Mouse (Mus musculus) heart, postnatal 0 days (tissue): ENCODE results near the gene Csrnp1.

ENCODE experiments used
- CTCF ChIP-seq: IDR thresholded peaks from 2 replicates; pipeline ENCODE4 v1.5.1; 2016; ENCODE audit warnings: antibody characterized with exemption, control low read depth, low read depth
- EP300 ChIP-seq: IDR thresholded peaks from 2 replicates; pipeline ENCODE4 v1.6.1; 2016; ENCODE audit warnings: antibody characterized with exemption, low read depth

DNA sequence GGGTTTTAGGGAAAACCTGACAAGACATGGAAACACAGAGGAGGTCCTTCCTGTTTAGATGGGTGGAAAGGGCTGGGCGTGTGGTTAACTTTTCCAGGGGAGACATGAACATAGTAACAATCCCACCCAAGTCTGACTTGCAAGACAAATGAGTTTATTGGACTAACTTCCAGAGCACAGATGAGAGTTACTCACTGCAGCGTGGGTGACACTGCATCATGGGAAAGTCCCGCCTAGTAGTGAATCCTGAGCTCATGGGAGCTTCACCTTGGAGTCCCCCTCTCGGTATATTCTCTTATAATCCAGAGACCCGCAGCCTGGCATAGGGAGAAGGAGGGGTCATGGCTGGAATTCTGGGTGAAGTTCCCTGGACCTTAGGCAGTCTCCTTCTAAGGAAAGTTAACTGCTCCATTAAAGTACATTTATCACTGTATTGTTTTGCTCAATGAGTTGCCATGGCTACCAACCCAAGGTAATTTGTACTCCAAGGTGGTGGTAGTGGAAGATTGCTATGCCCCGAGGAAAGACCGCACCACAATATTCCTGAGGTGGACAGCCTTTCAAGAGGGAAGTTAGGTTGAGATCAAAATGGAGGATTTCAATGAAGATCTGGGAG, 24.9 kb upstream of the Csrnp1 start:
- TF ChIP-seq CTCF = no peak
- no peak for TF ChIP-seq EP300
